Mouse (Mus musculus) kidney, postnatal 0 days (tissue): ENCODE results near the gene Vps25. TPM values are rescaled to one million over a fixed set of nuclear protein-coding genes. Genes with fewer than 3 reads are reported as not detected.

Experiments used
- ATAC-seq: fragments of 200-750 bp; cut with Nextera tagmentation; replicated peaks from 2 replicates; pipeline ENCODE4 v1.8.0; 2017; ENCODE audit warnings: low read depth, moderate number of reproducible peaks, moderate TSS enrichment, moderate library complexity; ENCODE audit not compliant: low FRiP score
- DNase-seq: peaks from one replicate; pipeline ENCODE4 v3.0.0-alpha.2; 2016; ENCODE audit warnings: low spot score
- H3K27ac ChIP-seq: fragments of 300-500 bp; sonication (generic); 2 replicates; pipeline ENCODE4 v1.5.1; 2014; ENCODE audit warnings: mild to moderate bottlenecking
- H3K27me3 ChIP-seq: fragments of 300-500 bp; sonication (generic); 2 replicates; pipeline ENCODE4 v1.6.1; 2014; ENCODE audit warnings: low read length, mixed read lengths; ENCODE audit not compliant: insufficient read depth
- H3K36me3 ChIP-seq: fragments of 300-500 bp; sonication (generic); 2 replicates; pipeline ENCODE4 v1.6.1; 2014; ENCODE audit warnings: low read length, mixed read lengths; ENCODE audit not compliant: insufficient read depth
- H3K4me1 ChIP-seq: fragments of 300-500 bp; sonication (generic); replicated peaks from 2 replicates; pipeline ENCODE4 v1.6.1; 2014; ENCODE audit warnings: antibody characterized with exemption, low read length, mixed read lengths; ENCODE audit not compliant: insufficient read depth
- H3K4me2 ChIP-seq: fragments of 300-500 bp; sonication (generic); 2 replicates; pipeline ENCODE4 v1.6.1; 2014; ENCODE audit warnings: mild to moderate bottlenecking, low read length, moderate library complexity, mixed read lengths
- H3K4me3 ChIP-seq: fragments of 300-500 bp; sonication (generic); replicated peaks from 2 replicates; pipeline ENCODE4 v1.5.1; 2014; ENCODE audit warnings: low read depth, low read length
- H3K9ac ChIP-seq: fragments of 300-500 bp; sonication (generic); 2 replicates; pipeline ENCODE4 v1.6.1; 2014; ENCODE audit warnings: low read depth, low read length
- H3K9me3 ChIP-seq: fragments of 300-500 bp; sonication (generic); replicated peaks from 2 replicates; pipeline ENCODE4 v1.6.1; 2016; ENCODE audit warnings: low read length, inconsistent platforms, mixed read lengths
- CTCF ChIP-seq: IDR thresholded peaks from 2 replicates; pipeline ENCODE4 v1.5.1; 2016; ENCODE audit warnings: antibody characterized with exemption, low read depth, mild to moderate bottlenecking, moderate library complexity
- WGBS: fragments of 180-500 bp; shearing (Covaris S2); extraction: QIAGEN DNeasy Blood & Tissue Kit; methylation state at CpG from one replicate; pipeline ENCODE4 v1.1.7; 2014; 5-methylcytosine and 5-hydroxymethylcytosine counted together
- polyA plus RNA-seq: library from polyadenylated mRNA; unstranded; fragments of >200 nt; fragmentation: Nextera tagmentation; extraction: Ambion mirVana; gene quantifications from 2 replicates; pipeline ENCODE4 v1.2.1, GENCODE M21; 2015

Vps25 gene
- 179 and 180 TPM in 2 replicates for polyA plus RNA-seq

DNA sequence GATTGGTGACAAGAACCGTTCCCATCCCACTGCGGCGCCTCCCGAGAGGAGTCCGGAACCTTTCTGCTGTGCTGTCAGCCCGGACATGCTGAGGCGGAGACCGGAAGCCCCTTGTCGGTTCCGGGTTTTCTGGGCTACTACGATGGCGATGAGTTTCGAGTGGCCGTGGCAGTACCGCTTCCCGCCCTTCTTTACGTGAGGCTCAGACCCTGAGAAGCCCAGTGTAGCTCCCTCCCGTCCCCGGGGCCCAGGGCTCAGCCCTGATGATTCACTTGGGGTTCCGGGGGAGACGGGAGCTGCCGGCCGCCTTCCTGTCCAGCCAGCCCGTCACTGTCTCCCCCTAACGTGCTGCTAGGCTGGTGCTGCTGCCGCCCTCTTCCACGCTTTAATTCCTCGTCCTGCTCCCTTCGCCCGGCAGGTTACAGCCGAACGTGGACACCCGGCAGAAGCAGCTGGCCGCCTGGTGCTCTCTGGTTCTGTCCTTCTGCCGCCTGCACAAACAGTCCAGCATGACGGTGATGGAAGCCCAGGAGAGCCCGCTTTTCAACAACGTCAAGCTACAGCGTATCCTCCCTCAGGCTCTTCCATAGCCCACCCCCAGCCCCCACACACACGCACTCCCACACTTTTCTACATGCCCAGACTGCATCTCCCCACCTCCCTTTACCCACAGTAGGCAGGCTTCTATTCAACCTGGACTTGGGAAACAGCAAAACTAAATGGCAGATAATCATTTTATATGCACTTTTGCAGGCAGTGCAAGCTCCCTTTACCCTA lies at the start of gene Vps25:
Gene Vps25, plus strand, starts transcription at position 95 of the 777 bp plus-strand sequence.
- H3K4me3 ChIP-seq = peak within 1 kb of the TSS; percentile 87
- peak within 1 kb of the TSS; percentile 93 for H3K27ac ChIP-seq
- peak within 1 kb of the TSS; percentile 89 for H3K9ac ChIP-seq
- ATAC-seq (peak; percentile 50; the same call in 1 of the 2 replicates), DNase-seq (peak; percentile 93)
- H3K4me1 ChIP-seq = peaks cover 9% of the 10 kb centered on the region
- H3K9me3 ChIP-seq = no peaks in the 10 kb centered on the region
- 0% methylated on average over 40 of the region's 40 CpGs for WGBS
- peak; percentile 30 for TF ChIP-seq CTCF
- peak within 1 kb of the TSS; percentile 72 for H3K4me2 ChIP-seq
- H3K27me3 ChIP-seq = no peaks in the 10 kb centered on the region
- H3K36me3 ChIP-seq = 0 out of 2 replicates have a peak, but pooled peaks cover 8% of the 10 kb centered on the region

DNA sequence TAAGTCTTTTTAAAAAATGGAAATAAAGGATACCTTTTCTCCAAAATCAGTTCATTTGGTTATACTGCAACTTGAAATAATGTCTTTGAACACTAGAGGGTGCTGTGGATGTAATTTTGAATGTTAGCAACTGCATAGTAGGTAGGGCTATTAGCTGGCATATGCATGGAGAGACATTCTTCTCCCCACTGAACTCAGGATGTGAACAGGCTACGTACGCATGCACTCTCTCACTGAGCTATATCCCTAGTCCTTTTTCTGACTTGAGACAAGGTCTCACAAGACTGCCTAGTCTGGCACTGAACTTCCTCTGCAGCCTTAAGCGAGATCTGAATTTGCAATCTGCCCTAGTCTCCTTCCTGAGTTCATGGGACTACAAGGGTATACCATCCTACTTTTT lies 41.5 kb upstream of the Vps25 start:
- ATAC-seq (0 out of 2 replicates have a peak, but pooled peaks have one; percentile 49), DNase-seq (peak; percentile 93)
- 33% methylated on average over 3 of the region's 3 CpGs for WGBS
- H3K27me3 ChIP-seq = no peaks in the 10 kb centered on the region
- H3K9ac ChIP-seq = no peak overlapping the region
- no peaks in the 10 kb centered on the region for H3K4me1 ChIP-seq
- no peak overlapping the region for H3K4me2 ChIP-seq
- H3K36me3 ChIP-seq = peaks cover 52% of the 10 kb centered on the region
- TF ChIP-seq CTCF = peak; percentile 88
- H3K4me3 ChIP-seq = no peak overlapping the region
- H3K27ac ChIP-seq = 0 out of 2 replicates have a peak overlapping the region, but pooled peaks have one; percentile 31
- H3K9me3 ChIP-seq = no peaks in the 10 kb centered on the region

DNA sequence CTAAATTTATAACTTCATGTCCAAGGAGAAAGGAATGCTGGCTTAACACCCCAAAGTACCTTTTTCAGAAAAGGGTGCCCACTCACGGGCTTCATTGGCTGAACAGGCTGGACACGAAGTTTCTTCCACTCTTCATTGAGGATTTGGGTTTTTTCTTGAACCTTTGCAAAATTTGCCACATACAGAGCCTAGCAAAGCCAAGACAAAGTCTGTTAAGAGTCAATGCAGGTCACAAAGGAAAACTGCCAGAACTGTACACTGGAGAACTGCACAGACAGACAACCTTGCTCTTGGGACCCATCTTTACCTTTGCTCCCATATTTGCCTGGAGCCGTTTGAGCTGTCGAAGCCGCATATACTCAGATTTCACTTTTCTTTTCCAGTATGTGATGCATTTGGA lies 36.6 kb upstream of the Vps25 start:
- H3K27me3 ChIP-seq = no peaks in the 10 kb centered on the region
- no peaks in the 10 kb centered on the region for H3K9me3 ChIP-seq
- no peak overlapping the region for H3K9ac ChIP-seq
- ATAC-seq (no peak), DNase-seq (no peak)
- H3K4me1 ChIP-seq = peaks cover 6% of the 10 kb centered on the region; the same call in 1 of the 2 replicates
- peaks cover 33% of the 10 kb centered on the region for H3K36me3 ChIP-seq
- no peak overlapping the region for H3K4me3 ChIP-seq
- TF ChIP-seq CTCF = no peak
- H3K27ac ChIP-seq = no peak overlapping the region
- 84% methylated on average over 5 of the region's 5 CpGs for WGBS
- H3K4me2 ChIP-seq = no peak overlapping the region

DNA sequence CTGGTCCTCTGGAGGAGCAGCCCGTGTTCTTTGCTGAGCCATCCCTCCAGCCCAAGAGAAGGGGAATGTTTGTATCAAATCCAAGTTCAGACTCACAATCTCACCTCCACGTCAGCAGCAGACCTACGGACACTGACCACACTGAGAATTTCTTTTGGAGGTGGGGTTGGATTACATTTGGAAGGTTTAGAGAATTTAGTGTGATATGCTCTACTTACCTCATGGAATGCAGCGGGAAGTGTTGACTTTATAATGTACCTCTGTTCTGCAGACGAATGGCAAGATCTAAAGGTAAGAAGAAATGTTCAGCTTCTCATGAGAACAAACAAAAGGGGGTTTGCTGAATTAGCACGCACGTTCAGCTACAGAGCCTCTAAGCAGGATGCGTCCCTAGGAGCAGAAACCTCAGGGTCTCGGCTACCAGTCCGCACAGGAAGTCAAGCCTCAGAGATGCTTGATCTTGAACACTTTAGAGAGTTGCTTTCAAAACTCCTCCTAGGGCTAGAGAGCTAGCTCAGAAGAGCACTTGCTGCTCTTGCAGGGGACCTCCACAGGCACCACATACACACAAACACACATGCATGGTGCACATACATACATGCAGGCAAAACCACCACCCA lies 35.0 kb upstream of the Vps25 start:
- 32% methylated on average over 10 of the region's 10 CpGs for WGBS
- H3K27ac ChIP-seq = peak overlapping the region; percentile 70
- H3K27me3 ChIP-seq = no peaks in the 10 kb centered on the region
- 0 out of 2 replicates have a peak overlapping the region, but pooled peaks have one; percentile 24 for H3K9ac ChIP-seq
- ATAC-seq = 0 out of 2 replicates have a peak, but pooled peaks have one; percentile 36
- H3K4me3 ChIP-seq = no peak overlapping the region
- H3K4me2 ChIP-seq = no peak overlapping the region
- TF ChIP-seq CTCF = no peak
- DNase-seq = peak; percentile 41
- no peaks in the 10 kb centered on the region for H3K9me3 ChIP-seq
- peaks cover 6% of the 10 kb centered on the region; the same call in 1 of the 2 replicates for H3K4me1 ChIP-seq
- H3K36me3 ChIP-seq = peaks cover 29% of the 10 kb centered on the region

DNA sequence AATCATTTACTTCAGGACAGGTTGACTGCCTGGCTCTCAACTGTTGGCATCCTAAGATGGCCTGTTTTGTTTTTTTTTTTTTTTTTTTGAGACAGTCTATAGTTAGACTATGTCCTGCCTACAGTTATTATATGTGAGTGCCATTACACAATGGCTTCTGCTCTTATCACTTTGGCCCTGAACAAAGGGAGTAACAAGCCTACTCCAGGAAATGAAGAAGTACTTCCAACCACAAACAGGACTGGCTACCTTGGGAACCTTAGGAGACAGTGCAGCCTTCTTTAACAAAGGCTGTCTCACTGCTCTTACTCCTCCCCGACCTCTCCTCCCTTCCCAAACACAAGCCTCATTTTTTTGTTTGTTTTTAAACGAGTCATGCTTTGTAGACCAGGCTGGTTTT lies 32.7 kb upstream of the Vps25 start:
- H3K4me2 ChIP-seq = no peak overlapping the region
- peak overlapping the region; percentile 82 for H3K27ac ChIP-seq
- H3K4me1 ChIP-seq = peaks cover 6% of the 10 kb centered on the region; the same call in 1 of the 2 replicates
- no peaks in the 10 kb centered on the region for H3K27me3 ChIP-seq
- no peaks in the 10 kb centered on the region for H3K9me3 ChIP-seq
- 19% methylated on average over 2 of the region's 2 CpGs for WGBS
- H3K4me3 ChIP-seq = no peak overlapping the region
- no peak for DNase-seq
- peaks cover 8% of the 10 kb centered on the region; the same call in 1 of the 2 replicates for H3K36me3 ChIP-seq
- no peak for TF ChIP-seq CTCF
- H3K9ac ChIP-seq = no peak overlapping the region
- no peak for ATAC-seq

DNA sequence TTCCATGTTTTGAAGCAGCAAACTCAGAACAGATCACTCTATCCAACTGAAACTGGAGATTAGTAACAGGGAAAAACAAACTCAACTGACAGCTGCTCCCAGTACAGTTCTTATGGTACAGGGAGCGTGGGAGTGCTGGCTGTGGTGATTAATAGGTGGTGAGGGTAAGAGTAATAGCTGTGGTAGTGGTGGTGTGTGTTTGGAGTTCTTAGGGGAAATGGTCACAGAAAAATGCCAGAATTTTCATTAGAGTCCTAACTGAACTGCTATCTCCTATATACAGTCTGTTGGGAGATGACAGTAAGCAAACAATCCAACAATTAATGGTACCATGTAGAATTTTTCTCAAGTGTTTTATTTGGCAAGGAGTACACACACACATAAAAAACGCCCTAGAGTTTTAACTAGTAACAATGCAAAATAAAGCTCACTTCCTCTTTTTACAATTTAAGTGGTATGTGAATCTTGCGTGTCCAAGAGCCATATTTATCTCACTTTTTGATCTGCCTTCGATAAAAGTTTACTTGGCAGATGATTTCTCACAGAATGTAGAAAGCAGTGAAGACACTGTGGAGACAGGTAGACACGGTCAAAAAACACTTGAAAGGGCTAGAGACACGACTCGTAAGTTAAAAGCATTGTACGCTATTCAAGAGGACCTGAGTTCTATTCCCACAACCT lies 32.1 kb upstream of the Vps25 start:
- H3K9ac ChIP-seq = no peak overlapping the region
- peak; percentile 95 for DNase-seq
- 41% methylated on average over 8 of the region's 8 CpGs for WGBS
- H3K9me3 ChIP-seq = no peaks in the 10 kb centered on the region
- no peak for TF ChIP-seq CTCF
- no peak overlapping the region for H3K4me2 ChIP-seq
- no peaks in the 10 kb centered on the region for H3K27me3 ChIP-seq
- 0 out of 2 replicates have a peak, but pooled peaks cover 4% of the 10 kb centered on the region for H3K36me3 ChIP-seq
- H3K4me1 ChIP-seq = peaks cover 8% of the 10 kb centered on the region; the same call in 1 of the 2 replicates
- peak overlapping the region; percentile 82 for H3K27ac ChIP-seq
- no peak for ATAC-seq
- H3K4me3 ChIP-seq = no peak overlapping the region
